Mouse (Mus musculus): Measurements from ENCODE around the gene Camkk1. TPM values are rescaled to one million over a fixed set of nuclear protein-coding genes. Genes with fewer than 3 reads are reported as not detected.

The Camkk1 gene
- polyA plus RNA-seq, 1 experiment: 20.9 TPM

DNA sequence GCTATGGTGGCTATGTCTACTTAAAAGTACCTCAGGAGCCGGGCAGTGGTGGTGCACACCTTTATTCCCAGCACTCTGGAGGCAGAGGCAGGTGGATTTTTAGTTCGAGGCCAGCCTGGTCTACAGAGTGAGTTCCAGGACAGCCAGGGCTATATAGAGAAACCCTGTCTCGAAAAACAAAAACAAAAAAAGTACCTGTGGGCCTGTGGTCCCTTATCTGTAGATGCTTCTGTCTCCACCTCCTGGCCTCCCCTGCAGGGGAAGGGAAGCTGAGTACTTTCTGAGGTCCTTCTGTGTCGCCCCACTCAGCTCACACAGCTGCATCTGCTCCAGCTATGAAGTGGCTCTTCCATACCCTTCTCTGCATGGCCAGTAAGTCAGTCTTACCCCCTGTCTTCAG, 71.5 kb downstream of the Camkk1 start, which contains the start of gene Itgae:
Itgae (plus strand) TSS at position 301 of the 400 bp plus-strand sequence.
- TF ChIP-seq POLR2A (IDR thresholded peaks at IDR 0.05; ENCODE audit: borderline replicate concordance, extremely low read depth, insufficient read depth, insufficient read length, poor library complexity, severe bottlenecking) (no peak), CTCF (IDR thresholded peaks at IDR 0.05; ENCODE audit: borderline replicate concordance, extremely low read depth, insufficient read depth, insufficient read length) (no peak)
- no peak for DNase-seq (ENCODE audit: low read depth)

DNA sequence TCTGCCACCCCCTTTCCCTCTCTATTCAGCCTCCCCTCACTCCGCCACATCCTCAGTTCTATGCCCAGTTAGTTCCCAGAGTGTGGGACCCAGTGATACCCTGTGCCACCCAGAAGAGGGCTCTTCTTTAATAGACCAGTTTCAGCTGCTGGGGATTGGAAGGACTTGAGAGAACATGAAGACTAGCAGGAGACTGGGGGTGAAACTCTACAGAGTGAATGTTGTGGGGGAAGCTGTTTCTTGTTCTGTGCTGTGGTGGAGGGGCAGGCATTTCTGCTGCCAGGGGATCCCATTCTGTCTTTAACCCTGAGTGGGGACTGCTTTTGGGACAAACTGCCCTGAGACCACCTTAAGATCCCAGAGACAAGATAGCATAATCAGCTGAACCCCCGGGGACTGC, 72.0 kb downstream of the Camkk1 start:
- no peak for TF ChIP-seq POLR2A (IDR thresholded peaks at IDR 0.05; ENCODE audit: borderline replicate concordance, extremely low read depth, insufficient read depth, insufficient read length, poor library complexity, severe bottlenecking)
- TF ChIP-seq CTCF (IDR thresholded peaks at IDR 0.05; ENCODE audit: borderline replicate concordance, extremely low read depth, insufficient read depth, insufficient read length): no peak
- DNase-seq (ENCODE audit: low read depth): no peak

Other genes starting within 250 kb of the Camkk1 start
- gene Cyb5d2, start 222.9 kb upstream of the Camkk1 start, polyA plus RNA-seq (2012; rRNA removed): 5.6 and 5.7 TPM in 2 replicates
- 28.4 and 38.1 TPM in 2 replicates for gene Zzef1, start 222.8 kb upstream of the Camkk1 start, polyA plus RNA-seq (2012; rRNA removed)
- gene Atp2a3, start 57.8 kb upstream of the Camkk1 start, polyA plus RNA-seq (2012; rRNA removed): 1.0 and 1.4 TPM in 2 replicates
- gene P2rx1, start 19.9 kb upstream of the Camkk1 start, polyA plus RNA-seq (2012; rRNA removed): 0.35 and 0.49 TPM in 2 replicates
- gene Ncbp3, start 28.8 kb downstream of the Camkk1 start, polyA plus RNA-seq (2012; rRNA removed): 5.5 and 8.3 TPM in 2 replicates
- gene Itgae, start 71.6 kb downstream of the Camkk1 start, polyA plus RNA-seq (2012; rRNA removed): 0.08 and 0.13 TPM in 2 replicates
- gene Haspin, start 119.3 kb downstream of the Camkk1 start, polyA plus RNA-seq (2012; rRNA removed): 2.1 and 3.2 TPM in 2 replicates
- gene P2rx5, start 141.4 kb downstream of the Camkk1 start, polyA plus RNA-seq (2012; rRNA removed): 0.44 and 0.53 TPM in 2 replicates
- gene Emc6, start 158.0 kb downstream of the Camkk1 start, polyA plus RNA-seq (2012; rRNA removed): 74.7 and 115 TPM in 2 replicates
- 91.6 and 112 TPM in 2 replicates for gene Tax1bp3, start 158.1 kb downstream of the Camkk1 start, polyA plus RNA-seq (2012; rRNA removed)
- 25.5 and 25.7 TPM in 2 replicates for gene Ctns, start 180.0 kb downstream of the Camkk1 start, polyA plus RNA-seq (2012; rRNA removed)
- 1.5 and 2.0 TPM in 2 replicates for gene Shpk, start 180.5 kb downstream of the Camkk1 start, polyA plus RNA-seq (2012; rRNA removed)
- gene Trpv1, start 215.3 kb downstream of the Camkk1 start, polyA plus RNA-seq (2012; rRNA removed): 0.13 and 0.44 TPM in 2 replicates
- gene Trpv3, start 248.4 kb downstream of the Camkk1 start, polyA plus RNA-seq (2012; rRNA removed): 0.14 and 0.27 TPM in 2 replicates

Data from brain, embryonic 14.5 days (tissue).